In genomic region chr6:52443112-52443984, GRCm38 (mm10) we compare ENCODE assay signal across 8 mouse cellular contexts.
DNase-seq lines count a peak whose midpoint lies in the region; ATAC-seq lines count a peak whose summit lies in the region.

No protein-coding gene starts in this region.

- H3K4me1 ChIP-seq in neural tube, embryonic 12.5 days, result peaks cover 5% of the 10 kb centered on the region; the same call in 1 of the 2 replicates
- H3K4me1 ChIP-seq in limb, embryonic 11.5 days (ENCODE audit: control insufficient read depth, insufficient read depth, low read length), result peaks cover 5% of the 10 kb centered on the region
- H3K4me1 ChIP-seq in stomach, embryonic 16.5 days (ENCODE audit: control insufficient read depth, insufficient read depth, low read length), result 0 out of 2 replicates have a peak, but pooled peaks cover 6% of the 10 kb centered on the region

- H3K9ac ChIP-seq in neural tube, embryonic 12.5 days, result no peak overlapping the region
- H3K9ac ChIP-seq in limb, embryonic 11.5 days (ENCODE audit: low read length), result no peak overlapping the region; the same call in 1 of the 2 replicates
- no peak overlapping the region; the same call in 1 of the 2 replicates for H3K9ac ChIP-seq in stomach, embryonic 16.5 days (ENCODE audit: low read length)

- ATAC-seq in neural tube, embryonic 12.5 days (ENCODE audit: low FRiP score, low read depth), result no peak
- ATAC-seq in limb, embryonic 11.5 days (ENCODE audit: insufficient number of reproducible peaks, low FRiP score, low TSS enrichment, low read depth), result peak; percentile 60; the same call in 1 of the 2 replicates
- ATAC-seq in stomach, embryonic 16.5 days (ENCODE audit: insufficient read depth, low FRiP score), result no peak

- peak overlapping the region; percentile 36 for H3K4me2 ChIP-seq in neural tube, embryonic 12.5 days (replicated peaks)
- H3K4me2 ChIP-seq in limb, embryonic 11.5 days (ENCODE audit: low read depth, severe bottlenecking), result peak overlapping the region; percentile 28; the same call in 1 of the 2 replicates
- peak overlapping the region; percentile 27; the same call in 1 of the 2 replicates for H3K4me2 ChIP-seq in stomach, embryonic 16.5 days (ENCODE audit: low read depth, low read length)

- no peaks in the 10 kb centered on the region for H3K36me3 ChIP-seq in neural tube, embryonic 12.5 days
- H3K36me3 ChIP-seq in limb, embryonic 11.5 days (ENCODE audit: control insufficient read depth, insufficient read depth, low read length), result no peaks in the 10 kb centered on the region
- no peaks in the 10 kb centered on the region for H3K36me3 ChIP-seq in stomach, embryonic 16.5 days (ENCODE audit: control insufficient read depth, insufficient read depth, low read length)

- no peaks in the 10 kb centered on the region for H3K9me3 ChIP-seq in neural tube, embryonic 12.5 days
- H3K9me3 ChIP-seq in limb, embryonic 11.5 days (ENCODE audit: control insufficient read depth, low read length), result no peaks in the 10 kb centered on the region
- no peaks in the 10 kb centered on the region for H3K9me3 ChIP-seq in stomach, embryonic 16.5 days (replicated peaks; ENCODE audit: control insufficient read depth, low read length)

- peak; percentile 31 for DNase-seq in embryo, embryonic 11 days
- DNase-seq in embryo, embryonic 9.5 days (ENCODE audit: extremely low spot score), result no peak
- no peak for DNase-seq in neural tube, embryonic 10.5 days (ENCODE audit: extremely low spot score, low spot score)
- peak; percentile 75 for DNase-seq in limb, embryonic 11.5 days (ENCODE audit: low spot score)
- DNase-seq in thymus, postnatal 36 days, result no peak
- DNase-seq in lung, postnatal 36 days, result no peak

- WGBS in neural tube, embryonic 12.5 days, result 32% methylated on average over 24 of the region's 24 CpGs
- 19% methylated on average over 24 of the region's 24 CpGs for WGBS in limb, embryonic 11.5 days
- 40% methylated on average over 24 of the region's 24 CpGs for WGBS in stomach, embryonic 16.5 days

- no peak overlapping the region for H3K4me3 ChIP-seq in neural tube, embryonic 12.5 days
- no peak overlapping the region for H3K4me3 ChIP-seq in limb, embryonic 11.5 days (ENCODE audit: low read depth, low read length)
- H3K4me3 ChIP-seq in stomach, embryonic 16.5 days (replicated peaks; ENCODE audit: low read length), result 0 out of 2 replicates have a peak overlapping the region, but pooled peaks have one; percentile 14

- H3K27ac ChIP-seq in neural tube, embryonic 12.5 days, result no peak overlapping the region
- H3K27ac ChIP-seq in limb, embryonic 11.5 days (replicated peaks; ENCODE audit: low read depth, low read length), result peak overlapping the region; percentile 57
- H3K27ac ChIP-seq in stomach, embryonic 16.5 days (ENCODE audit: low read length), result no peak overlapping the region

- peaks cover 3% of the 10 kb centered on the region; the same call in 1 of the 2 replicates for H3K27me3 ChIP-seq in neural tube, embryonic 12.5 days (replicated peaks)
- H3K27me3 ChIP-seq in limb, embryonic 11.5 days (ENCODE audit: control insufficient read depth, insufficient read depth, low read length), result no peaks in the 10 kb centered on the region
- no peaks in the 10 kb centered on the region for H3K27me3 ChIP-seq in stomach, embryonic 16.5 days (ENCODE audit: control insufficient read depth, insufficient read depth, low read length)

Comparison
In these comparisons a context has a peak if more than half of its experiments do, and no peak if none do; other contexts are left out.
1. DNase-seq: peak in embryo, embryonic 11 days (single experiment) and limb, embryonic 11.5 days (single experiment); none in embryo, embryonic 9.5 days (single experiment), neural tube, embryonic 10.5 days (single experiment), thymus, postnatal 36 days (0 of 2) and lung, postnatal 36 days (single experiment).
2. Peak in every context shown above with its lines, with median percentiles within 50 percentile points of each other: H3K4me2 ChIP-seq.